Mouse (Mus musculus) MEL (cell line): ENCODE measurements around the gene Vmn1r40. TPM values are rescaled to one million over a fixed set of nuclear protein-coding genes. Genes with fewer than 3 reads are reported as not detected.

ENCODE experiments used
- DNase-seq: peaks from one replicate; pipeline ENCODE4 v3.0.0; 2011; ENCODE audit warnings: low read depth, low spot score
- H3K27ac ChIP-seq: 2 replicates; pipeline ENCODE4 v1.5.1; 2012; ENCODE audit warnings: low read depth, mild to moderate bottlenecking, control low read depth, low read length, moderate library complexity; ENCODE audit not compliant: control insufficient read depth
- H3K27me3 ChIP-seq, 2 experiments: fragments of 150-350 bp in 1 of 2; sonication (generic) in 1 of 2; 2 replicates each; pipeline ENCODE4 v1.6.1; 2012; ENCODE audit warnings: low read length in 2 of 2, mild to moderate bottlenecking in 2 of 2, improper control_type of control experiment in 1 of 2, moderate library complexity in 1 of 2; ENCODE audit not compliant: insufficient read depth in 2 of 2, control insufficient read depth in 1 of 2
- H3K36me3 ChIP-seq, 2 experiments: 2 replicates each; pipeline ENCODE4 v1.6.1; 2012 to 2014; ENCODE audit warnings: low read length in 2 of 2, improper control_type of control experiment in 1 of 2, inconsistent platforms in 1 of 2, mild to moderate bottlenecking in 1 of 2; ENCODE audit not compliant: insufficient read depth in 2 of 2, control insufficient read depth in 1 of 2
- H3K4me1 ChIP-seq, 2 experiments: fragments of 150-350 bp in 1 of 2; sonication (generic) in 1 of 2; 2 replicates each; pipeline ENCODE4 v1.6.1; 2012; ENCODE audit warnings: low read length in 2 of 2, improper control_type of control experiment in 1 of 2, mild to moderate bottlenecking in 1 of 2; ENCODE audit not compliant: insufficient read depth in 2 of 2, control insufficient read depth in 1 of 2
- H3K4me3 ChIP-seq, 2 experiments: fragments of 150-350 bp in 1 of 2; sonication (generic) in 1 of 2; 2 replicates each; pipeline ENCODE4 v1.5.1; 2012; ENCODE audit warnings: low read depth in 2 of 2, low read length in 2 of 2, mild to moderate bottlenecking in 2 of 2, moderate library complexity in 2 of 2, control low read depth in 1 of 2, improper control_type of control experiment in 1 of 2; ENCODE audit not compliant: control insufficient read depth in 1 of 2, insufficient read depth in 1 of 2
- H3K79me2 ChIP-seq: 2 replicates; pipeline ENCODE4 v1.6.1; 2012; ENCODE audit warnings: mild to moderate bottlenecking, low read length, moderate library complexity; ENCODE audit not compliant: control insufficient read depth, poor library complexity, insufficient read depth
- H3K9ac ChIP-seq: 2 replicates; pipeline ENCODE4 v1.6.1; 2012; ENCODE audit warnings: low read depth, mild to moderate bottlenecking, control low read depth, low read length, moderate library complexity; ENCODE audit not compliant: control insufficient read depth, poor library complexity, severe bottlenecking
- H3K9me3 ChIP-seq: fragments of 150-350 bp; sonication (generic); replicated peaks from 2 replicates; pipeline ENCODE4 v1.6.1; 2012; ENCODE audit warnings: mild to moderate bottlenecking, low read length, improper control_type of control experiment, moderate library complexity; ENCODE audit not compliant: insufficient read depth
- BHLHE40 ChIP-seq: IDR thresholded peaks from 2 replicates; pipeline ENCODE4 v1.6.1; 2012; ENCODE audit warnings: low read depth, mild to moderate bottlenecking, inconsistent platforms, low read length, improper control_type of control experiment, borderline replicate concordance
- CHD2 ChIP-seq: IDR thresholded peaks from 2 replicates; pipeline ENCODE4 v1.6.1; 2011; ENCODE audit warnings: low read length, improper control_type of control experiment
- E2F4 ChIP-seq: IDR thresholded peaks from 2 replicates; pipeline ENCODE4 v1.6.1; 2011; ENCODE audit warnings: low read depth, low read length, improper control_type of control experiment, borderline replicate concordance
- ELF1 ChIP-seq: IDR thresholded peaks from 2 replicates; pipeline ENCODE4 v1.6.1; 2014; ENCODE audit warnings: low read depth, mild to moderate bottlenecking, inconsistent platforms, low read length, improper control_type of control experiment, moderate library complexity
- EP300 ChIP-seq, 2 experiments: IDR thresholded peaks; 2 replicates each; pipeline ENCODE4 v1.6.1; 2011; ENCODE audit warnings: improper control_type of control experiment in 2 of 2, low read length in 2 of 2, low read depth in 1 of 2, mild to moderate bottlenecking in 1 of 2
- ETS1 ChIP-seq: IDR thresholded peaks from 2 replicates; pipeline ENCODE4 v1.6.1; 2012; ENCODE audit warnings: low read depth, mild to moderate bottlenecking, inconsistent platforms, low read length, improper control_type of control experiment, moderate library complexity
- GATA1 ChIP-seq: IDR thresholded peaks from 2 replicates; pipeline ENCODE4 v1.6.1; 2011; ENCODE audit warnings: low read depth, low read length, improper control_type of control experiment
- JUND ChIP-seq: IDR thresholded peaks from 2 replicates; pipeline ENCODE4 v1.6.1; 2011; ENCODE audit warnings: low read depth, mild to moderate bottlenecking, improper control_type of control experiment, low read length
- KAT2A ChIP-seq: conservative IDR thresholded peaks from 2 replicates; pipeline ENCODE4 v1.6.1; 2012; ENCODE audit warnings: low read depth, low read length, improper control_type of control experiment, inconsistent platforms
- MAFK ChIP-seq: IDR thresholded peaks from 2 replicates; pipeline ENCODE4 v1.6.1; 2011; ENCODE audit warnings: low read depth, mild to moderate bottlenecking, low read length, improper control_type of control experiment, borderline replicate concordance
- MAZ ChIP-seq: IDR thresholded peaks from 2 replicates; pipeline ENCODE4 v1.6.1; 2012; ENCODE audit warnings: low read depth, mild to moderate bottlenecking, inconsistent platforms, low read length, improper control_type of control experiment
- MYC ChIP-seq: IDR thresholded peaks from 2 replicates; pipeline ENCODE4 v1.6.1; 2011; ENCODE audit warnings: low read depth, mild to moderate bottlenecking, low read length, improper control_type of control experiment, moderate library complexity
- NRF1 ChIP-seq: IDR thresholded peaks from 2 replicates; pipeline ENCODE4 v1.6.1; 2014; ENCODE audit warnings: low read depth, mild to moderate bottlenecking, inconsistent platforms, low read length, improper control_type of control experiment, moderate library complexity; ENCODE audit not compliant: poor library complexity, insufficient read depth, severe bottlenecking
- POLR2AphosphoS2 ChIP-seq: IDR thresholded peaks from 2 replicates; pipeline ENCODE4 v1.6.1; 2011; ENCODE audit warnings: low read length, improper control_type of control experiment
- POLR2AphosphoS5 ChIP-seq: IDR thresholded peaks from 2 replicates; pipeline ENCODE4 v1.6.1; 2012; ENCODE audit warnings: low read depth, borderline replicate concordance, mild to moderate bottlenecking, inconsistent platforms, low read length, moderate library complexity, mixed read lengths
- RCOR1 ChIP-seq: IDR thresholded peaks from 2 replicates; pipeline ENCODE4 v1.6.1; 2012; ENCODE audit warnings: low read depth, mild to moderate bottlenecking, inconsistent platforms, low read length, improper control_type of control experiment
- SIN3A ChIP-seq: IDR thresholded peaks from 2 replicates; pipeline ENCODE4 v1.6.1; 2012; ENCODE audit warnings: low read length, improper control_type of control experiment, inconsistent platforms
- SMC3 ChIP-seq: IDR thresholded peaks from 2 replicates; pipeline ENCODE4 v1.6.1; 2011; ENCODE audit warnings: low read depth, low read length, improper control_type of control experiment
- TBP ChIP-seq: IDR thresholded peaks from 2 replicates; pipeline ENCODE4 v1.8.0; 2011; ENCODE audit warnings: low read depth, low read length, improper control_type of control experiment
- UBTF ChIP-seq: IDR thresholded peaks from 2 replicates; pipeline ENCODE4 v1.6.1; 2012; ENCODE audit warnings: low read depth, mild to moderate bottlenecking, inconsistent platforms, low read length, improper control_type of control experiment, moderate library complexity, borderline replicate concordance; ENCODE audit not compliant: insufficient read depth
- USF1 ChIP-seq: IDR thresholded peaks from 2 replicates; pipeline ENCODE4 v1.6.1; 2014; ENCODE audit warnings: low read depth, mild to moderate bottlenecking, inconsistent platforms, low read length, improper control_type of control experiment, moderate library complexity
- USF2 ChIP-seq, 2 experiments: IDR thresholded peaks; 2 replicates each; pipeline ENCODE4 v1.6.1; 2011 to 2012; ENCODE audit warnings: improper control_type of control experiment in 2 of 2, low read length in 2 of 2, borderline replicate concordance in 1 of 2, inconsistent platforms in 1 of 2, low read depth in 1 of 2, mild to moderate bottlenecking in 1 of 2; ENCODE audit not compliant: insufficient read depth in 1 of 2
- ZMIZ1 ChIP-seq: IDR thresholded peaks from 2 replicates; pipeline ENCODE4 v1.6.1; 2012; ENCODE audit warnings: low read depth, mild to moderate bottlenecking, inconsistent platforms, low read length, improper control_type of control experiment, moderate library complexity
- ZNF384 ChIP-seq: IDR thresholded peaks from 2 replicates; pipeline ENCODE4 v1.6.1; 2012; ENCODE audit warnings: low read depth, mild to moderate bottlenecking, inconsistent platforms, low read length, improper control_type of control experiment
- polyA plus RNA-seq, 2 experiments: library from polyadenylated mRNA; stranded (reverse) in 1 of 2; unstranded in 1 of 2; fragments of >175 nt in 1 of 2; fragments of >200 nt in 1 of 2; gene quantifications; 2 replicates each; pipeline versions ENCODE4 v1.2.1 to v1.2.4; 2012; ENCODE audit warnings: low replicate concordance in 2 of 2, low read depth in 1 of 2; ENCODE audit not compliant: insufficient read length in 2 of 2, insufficient read depth in 1 of 2, missing spikeins in 1 of 2
- total RNA-seq: library from RNA; depleted of rRNA; stranded (reverse); fragments of 300-350 nt; gene quantifications from 2 replicates; pipeline ENCODE4 v1.2.3, GENCODE M21; 2012

The Vmn1r40 gene
- total and polyA plus RNA-seq, 3 experiments, result not detected

DNA sequence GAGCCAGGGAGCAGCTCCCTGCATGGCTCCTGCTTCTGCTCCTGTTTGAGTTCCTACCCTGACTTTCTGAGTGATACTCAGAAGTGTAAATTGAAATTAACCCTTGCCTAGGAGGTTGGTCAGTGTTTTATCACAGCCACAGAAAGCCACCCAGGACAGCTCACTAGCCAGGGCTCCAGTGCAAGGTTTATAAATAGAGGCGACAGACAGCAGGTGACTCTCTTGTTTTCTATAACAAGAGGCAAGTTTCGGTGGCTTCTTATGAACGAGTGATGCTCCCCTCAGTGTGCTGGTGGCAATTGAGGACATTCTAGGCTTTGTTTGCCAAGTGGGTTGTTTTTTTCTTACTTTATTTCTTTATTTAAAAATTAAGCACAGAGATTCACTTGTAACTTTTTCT lies 40.4 kb upstream of the Vmn1r40 start:
- H3K36me3 ChIP-seq, result peaks cover 0 to 3% of the 10 kb centered on the region in 2 experiments; a peak in 2 of 4 replicates
- no peaks in the 10 kb centered on the region for H3K79me2 ChIP-seq
- no peak for DNase-seq
- H3K4me1 ChIP-seq, result peaks cover 0 to 6% of the 10 kb centered on the region in 2 experiments; a peak in 2 of 4 replicates
- H3K27me3 ChIP-seq, result no peaks in the 10 kb centered on the region
- no peak overlapping the region for H3K4me3 ChIP-seq
- H3K9me3 ChIP-seq, result no peaks in the 10 kb centered on the region
- no peak overlapping the region for H3K27ac ChIP-seq
- TF ChIP-seq BHLHE40, result no peak
- no peak for TF ChIP-seq ETS1
- TF ChIP-seq USF1, result no peak
- TF ChIP-seq POLR2AphosphoS5, result no peak
- TF ChIP-seq ZNF384, result no peak
- TF ChIP-seq RCOR1, result no peak
- H3K9ac ChIP-seq, result no peak overlapping the region

DNA sequence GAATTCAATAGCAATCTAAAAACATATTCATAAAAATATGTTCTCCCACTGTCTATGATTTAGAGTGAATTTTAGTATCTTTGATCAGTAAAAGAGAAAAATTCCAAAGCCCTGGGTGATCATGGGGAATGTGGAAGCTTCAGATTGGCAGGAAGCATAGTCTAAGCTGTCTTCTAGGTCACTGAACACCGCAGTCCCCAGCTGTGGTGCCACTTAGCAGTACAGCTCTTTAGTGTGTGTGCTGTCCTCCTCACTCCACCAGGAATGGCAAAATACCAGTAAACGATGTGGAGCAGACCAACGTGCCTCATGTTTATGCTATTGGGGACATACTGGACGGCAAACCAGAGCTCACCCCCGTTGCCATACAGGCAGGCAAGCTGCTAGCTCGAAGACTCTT lies 37.8 kb upstream of the Vmn1r40 start:
- no peak for TF ChIP-seq GATA1
- TF ChIP-seq CHD2, result no peak
- no peak for TF ChIP-seq ZMIZ1
- TF ChIP-seq ELF1, result no peak
- Histone ChIP-seq H3K9me3 (no peaks in the 10 kb centered on the region), H3K27ac (no peak overlapping the region), H3K9ac (no peak overlapping the region), H3K4me1 (peaks cover 0 to 6% of the 10 kb centered on the region in 2 experiments; a peak in 2 of 4 replicates), H3K79me2 (no peaks in the 10 kb centered on the region), H3K36me3 (peaks cover 0 to 3% of the 10 kb centered on the region in 2 experiments; a peak in 2 of 4 replicates), H3K4me3 (no peak overlapping the region), H3K27me3 (no peaks in the 10 kb centered on the region)
- no peak for DNase-seq

DNA sequence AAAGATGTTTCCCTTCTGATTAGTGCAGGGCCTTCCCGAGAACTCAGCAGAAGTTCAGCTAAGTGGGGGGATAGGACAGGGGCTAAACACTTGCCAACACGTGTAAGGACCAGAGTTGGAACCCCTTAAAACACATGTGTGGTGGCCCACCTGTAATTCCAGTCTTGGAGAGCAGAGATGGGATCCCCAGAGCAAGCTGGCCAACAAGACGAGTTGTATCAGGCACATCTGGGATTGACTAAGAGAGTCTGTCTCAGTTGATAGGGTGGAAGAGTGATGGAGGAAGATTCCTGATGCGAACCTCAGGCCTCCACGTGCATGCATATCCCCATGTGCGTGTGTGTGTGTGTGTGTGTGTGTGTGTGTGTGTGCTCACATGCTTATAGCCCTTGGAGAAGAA lies 35.9 kb upstream of the Vmn1r40 start:
- no peak for DNase-seq
- Histone ChIP-seq H3K9ac (no peak overlapping the region), H3K4me3 (no peak overlapping the region), H3K9me3 (no peaks in the 10 kb centered on the region), H3K4me1 (no peaks in the 10 kb centered on the region), H3K36me3 (no peaks in the 10 kb centered on the region), H3K79me2 (no peaks in the 10 kb centered on the region), H3K27me3 (no peaks in the 10 kb centered on the region), H3K27ac (no peak overlapping the region)
- no peak for TF ChIP-seq SMC3
- no peak for TF ChIP-seq JUND
- no peak for TF ChIP-seq KAT2A
- TF ChIP-seq USF1, result no peak
- no peak for TF ChIP-seq SIN3A
- TF ChIP-seq POLR2AphosphoS2, result no peak
- TF ChIP-seq GATA1, result no peak
- TF ChIP-seq E2F4, result no peak
- no peak for TF ChIP-seq MAFK
- TF ChIP-seq ELF1, result no peak
- TF ChIP-seq TBP, result no peak
- TF ChIP-seq NRF1, result no peak
- TF ChIP-seq MAZ, result no peak
- TF ChIP-seq MYC, result no peak
- TF ChIP-seq UBTF, result no peak
- no peak for TF ChIP-seq POLR2AphosphoS5
- TF ChIP-seq ETS1, result no peak
- TF ChIP-seq USF2 (IDR thresholded peaks at IDR 0.05; ENCODE audit: borderline replicate concordance in 1 of 2, insufficient read depth in 1 of 2, low read depth in 1 of 2, low read length in 2 of 2), result no peak
- TF ChIP-seq EP300 (IDR thresholded peaks at IDR 0.05; ENCODE audit: low read depth in 1 of 2, low read length in 2 of 2), result no peak
